Mouse (Mus musculus): ENCODE data around the gene Hoxb7.

DNA sequence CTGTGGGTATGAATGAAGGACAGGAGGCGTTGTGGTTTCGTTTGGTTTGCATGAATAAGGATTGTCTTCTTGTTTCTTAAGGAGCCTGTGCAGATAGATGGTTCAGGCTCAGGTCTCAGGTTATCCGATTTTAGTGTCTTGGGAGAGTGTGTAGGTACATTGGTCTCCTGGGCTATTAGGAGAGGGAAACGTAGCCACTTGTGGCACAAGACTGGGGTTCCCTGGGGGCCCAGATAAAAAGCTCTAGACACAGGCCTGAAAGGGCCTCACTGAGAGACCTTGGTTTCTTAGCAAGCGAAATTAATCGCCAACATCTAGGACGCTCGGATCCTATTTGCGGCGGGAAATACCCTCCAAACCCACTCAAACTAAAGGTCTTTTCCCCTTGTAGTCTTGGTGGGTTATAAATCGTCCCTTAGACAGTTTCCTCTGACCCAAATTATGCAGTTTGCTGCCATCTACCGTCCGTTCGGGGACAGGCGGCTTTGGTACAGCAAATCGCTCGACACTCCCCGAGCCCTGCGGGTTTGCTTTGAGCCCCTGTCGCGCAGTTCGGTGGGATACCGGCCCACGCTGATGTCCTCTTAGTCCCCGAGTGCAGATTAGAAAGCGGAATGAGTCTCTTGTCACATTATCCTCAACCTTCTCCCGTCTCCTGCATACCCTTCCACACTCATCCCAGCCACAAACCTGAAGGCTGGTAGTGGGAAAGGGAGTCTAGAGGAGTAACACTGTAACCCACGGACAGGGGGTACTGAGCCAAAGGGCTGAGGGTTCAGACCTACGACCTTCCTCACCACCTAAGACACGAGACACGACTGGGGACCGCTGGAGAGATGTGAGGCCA, 8.0 kb downstream of the Hoxb7 start:
- no peak; the same call in 1 of the 2 replicates for TF ChIP-seq CTCF (IDR thresholded peaks at IDR 0.05; ENCODE audit: insufficient read depth, low read depth, low read length)
- no peak for TF ChIP-seq POLR2A (IDR thresholded peaks at IDR 0.05; ENCODE audit: insufficient read depth, low read depth, low read length)

Measured in olfactory bulb, adult 2 months (tissue).